Mouse (Mus musculus): ENCODE measurements at regions not wholly inside any gene's neighbourhood (a gene's known extent, or its start where the extent isn't known, plus 50 kb on each side); places are given as distances from the start of the nearest gene placed in this dataset.
A peak's percentile ranks its signal among the peaks of the same experiment; 100 is the strongest.

DNA sequence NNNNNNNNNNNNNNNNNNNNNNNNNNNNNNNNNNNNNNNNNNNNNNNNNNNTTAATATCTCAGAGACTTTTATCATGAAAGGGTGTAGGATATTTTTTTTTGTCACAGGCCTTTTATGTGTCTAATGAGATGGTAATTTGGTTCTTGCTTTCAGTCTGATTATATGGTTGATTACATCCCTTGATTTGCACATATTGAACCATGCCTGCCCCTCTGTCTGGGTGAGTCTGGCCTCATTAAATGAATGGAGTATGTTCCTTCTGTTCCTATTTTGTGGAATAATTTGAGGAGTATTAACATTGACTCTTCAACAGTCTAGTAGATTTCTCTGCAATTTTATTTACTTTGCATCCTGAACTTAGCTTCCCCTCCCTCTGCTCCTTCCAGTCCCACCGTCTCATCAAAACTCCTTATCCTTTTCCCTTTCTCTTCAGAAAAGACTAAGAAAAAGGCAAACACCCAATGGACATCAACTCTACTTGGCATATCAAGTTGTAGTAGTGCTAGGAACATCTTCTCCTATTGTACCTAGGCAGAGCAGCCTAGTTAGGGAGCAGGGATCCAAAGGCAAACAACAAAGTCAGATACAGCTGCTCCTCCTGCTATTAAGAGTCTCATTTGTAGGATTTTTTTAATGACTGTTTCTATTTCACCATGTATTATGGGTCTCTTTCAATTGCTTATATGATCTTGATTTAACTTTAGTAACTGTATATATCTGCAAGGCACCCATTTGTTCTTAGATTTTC lies 1185.0 kb upstream of the Cdh7 start:
- no peak overlapping the region for H3K27ac ChIP-seq
- no peak overlapping the region for H3K4me3 ChIP-seq
- DNase-seq: no peak
- TF ChIP-seq CTCF (IDR thresholded peaks at IDR 0.05): no peak
- intact Hi-C loops (cut with DNase I): no loop called here

DNA sequence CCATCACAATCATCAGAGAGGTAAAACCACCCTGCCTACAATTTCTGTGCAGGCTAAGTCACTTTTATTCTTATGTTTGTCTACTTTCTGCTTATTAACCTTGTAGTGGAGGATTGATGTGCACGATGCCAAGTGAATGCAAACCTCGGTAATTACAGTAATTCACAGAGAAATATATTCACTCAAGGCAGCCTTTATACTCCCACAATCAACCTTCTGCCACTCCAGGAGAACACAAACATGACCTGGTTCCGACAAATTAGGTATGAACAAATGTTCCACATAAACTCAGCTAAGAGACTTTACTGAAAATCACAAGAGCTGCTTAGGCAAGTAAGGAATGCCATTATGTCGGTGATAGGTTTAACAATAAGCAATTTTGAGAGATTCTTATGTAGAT lies 1182.1 kb upstream of the Cdh7 start:
- TF ChIP-seq CTCF (IDR thresholded peaks at IDR 0.05): no peak

DNA sequence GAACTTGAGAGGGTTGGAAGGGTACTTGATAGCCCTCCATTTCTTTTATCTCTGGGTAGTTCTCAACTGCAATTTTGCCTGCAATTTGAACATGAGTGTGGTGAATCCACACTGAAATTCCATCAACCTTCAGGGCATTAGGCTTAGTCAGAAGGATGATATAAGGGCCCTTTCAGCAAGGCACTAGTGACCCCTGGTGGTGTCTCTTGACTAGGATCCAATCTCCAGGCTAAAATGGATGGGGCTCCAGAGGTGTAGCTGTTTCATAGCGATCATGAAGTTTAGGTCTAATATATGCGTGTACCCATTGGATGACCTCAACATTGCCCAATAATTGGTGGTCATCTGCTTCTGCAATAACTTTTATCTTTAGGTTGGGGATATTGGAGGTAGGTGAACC lies 1155.0 kb upstream of the Cdh7 start:
- no peak for DNase-seq
- no peak overlapping the region for H3K4me3 ChIP-seq
- no peak overlapping the region for H3K27ac ChIP-seq
- TF ChIP-seq CTCF (IDR thresholded peaks at IDR 0.05): peak; percentile 10; the same call in 1 of the 2 replicates
- intact Hi-C loops (cut with DNase I): no loop called here

More for the DNA sequence above, 1182.1 kb upstream of the Cdh7 start:
- no peak for DNase-seq
- no peak overlapping the region for H3K27ac ChIP-seq
- intact Hi-C loops (cut with DNase I): no loop called here
- H3K4me3 ChIP-seq: no peak overlapping the region

Data from gastrocnemius, adult 2 months (tissue).